Mouse (Mus musculus): Measurements from ENCODE around the gene Hist1h3a. TPM values are rescaled to one million over a fixed set of nuclear protein-coding genes. Genes with fewer than 3 reads are reported as not detected.

Gene Hist1h3a
- polyA plus RNA-seq (2017; shearing (Covaris generic)) = 5.4 TPM

DNA sequence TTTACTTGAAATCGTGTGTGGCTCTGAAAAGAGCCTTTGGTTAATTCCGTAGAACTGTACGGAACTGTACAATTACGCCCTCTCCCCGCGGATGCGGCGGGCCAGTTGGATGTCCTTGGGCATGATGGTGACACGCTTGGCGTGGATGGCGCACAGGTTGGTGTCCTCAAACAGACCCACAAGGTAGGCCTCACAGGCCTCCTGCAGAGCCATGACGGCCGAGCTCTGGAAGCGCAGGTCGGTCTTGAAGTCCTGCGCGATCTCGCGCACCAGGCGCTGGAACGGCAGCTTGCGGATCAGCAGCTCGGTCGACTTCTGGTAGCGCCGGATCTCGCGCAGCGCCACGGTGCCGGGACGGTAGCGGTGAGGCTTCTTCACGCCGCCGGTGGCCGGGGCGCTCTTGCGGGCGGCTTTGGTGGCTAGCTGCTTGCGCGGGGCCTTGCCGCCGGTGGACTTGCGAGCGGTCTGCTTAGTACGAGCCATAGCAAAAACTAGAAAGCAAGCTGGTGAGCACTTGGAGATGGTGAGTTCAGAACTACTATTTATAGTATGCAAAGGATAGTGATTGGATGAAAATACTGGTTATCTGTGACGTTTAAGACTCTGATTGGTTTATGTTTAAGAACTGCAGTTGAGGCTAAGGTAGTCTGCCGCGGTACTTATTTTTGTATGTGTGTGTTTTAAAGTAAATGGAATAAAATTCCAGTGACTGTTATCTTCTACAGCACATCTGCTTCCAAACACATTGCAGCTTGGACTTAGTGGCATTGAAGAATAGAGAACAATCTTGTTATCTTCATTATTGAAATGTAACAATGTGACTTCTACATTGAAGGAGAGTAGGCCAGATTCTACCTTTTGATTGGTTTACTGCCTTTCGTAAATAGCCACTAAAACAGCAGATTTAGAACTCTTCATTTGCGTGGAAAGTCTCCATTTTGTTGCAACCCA lies at the start of gene Hist1h3a:
TSS of gene Hist1h3a (minus strand) at position 516 of the 951 bp plus-strand sequence.

DNA sequence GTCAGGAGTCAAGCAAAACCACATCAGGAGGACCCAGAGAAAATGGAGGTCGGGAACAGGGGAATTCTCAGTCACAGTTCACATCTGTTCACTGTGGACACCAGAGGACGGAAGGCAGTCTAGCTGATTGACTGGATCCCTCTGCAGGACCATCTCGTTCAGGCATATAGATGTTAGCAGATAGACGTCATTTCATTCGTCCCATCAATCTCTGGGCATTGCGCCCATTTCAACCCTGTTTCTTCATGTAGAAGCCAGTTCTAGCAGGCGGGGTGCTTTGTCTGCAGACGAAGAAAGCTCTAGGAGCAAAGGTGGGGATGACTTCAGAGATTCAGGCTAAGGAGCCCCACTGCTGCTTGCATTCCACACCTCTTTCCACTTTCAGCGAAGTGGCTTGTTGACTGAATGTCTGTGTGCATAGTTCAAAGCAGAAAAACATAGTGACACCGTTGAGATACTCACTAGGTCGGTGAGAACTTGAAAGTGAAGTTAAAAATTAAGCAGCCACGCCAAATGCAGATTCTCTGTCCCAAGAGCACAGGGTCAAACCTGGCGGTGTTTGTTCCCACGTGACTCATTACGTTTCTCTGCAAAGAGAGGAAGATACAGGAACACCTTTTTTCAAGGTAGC lies 44.4 kb upstream of the Hist1h3a start, which contains the start of gene Slc17a2:
TSS of gene Slc17a2 (plus strand) at position 572 of the 631 bp plus-strand sequence.

DNA sequence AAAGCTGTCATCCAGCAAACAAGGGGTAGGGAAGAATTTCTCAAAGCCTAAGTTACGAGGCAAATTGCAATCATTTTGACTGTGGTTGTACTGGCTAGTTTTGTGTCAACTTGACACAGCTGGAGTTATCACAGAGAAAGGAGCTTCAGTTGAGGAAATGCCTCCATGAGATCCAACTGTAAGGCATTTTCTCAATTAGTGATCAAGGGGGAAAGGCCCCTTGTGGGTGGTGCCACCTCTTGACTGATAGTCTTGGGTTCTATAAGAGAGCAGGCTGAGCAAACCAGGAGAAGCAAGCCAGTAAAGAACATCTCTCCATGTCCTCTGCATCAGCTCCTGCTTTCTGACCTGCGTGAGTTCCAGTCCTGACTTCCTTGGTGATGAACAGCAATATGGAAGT lies 7.4 kb upstream of the Hist1h3a start, which contains the start of gene Trim38:
TSS of gene Trim38 (plus strand) at position 301 of the 400 bp plus-strand sequence.

DNA sequence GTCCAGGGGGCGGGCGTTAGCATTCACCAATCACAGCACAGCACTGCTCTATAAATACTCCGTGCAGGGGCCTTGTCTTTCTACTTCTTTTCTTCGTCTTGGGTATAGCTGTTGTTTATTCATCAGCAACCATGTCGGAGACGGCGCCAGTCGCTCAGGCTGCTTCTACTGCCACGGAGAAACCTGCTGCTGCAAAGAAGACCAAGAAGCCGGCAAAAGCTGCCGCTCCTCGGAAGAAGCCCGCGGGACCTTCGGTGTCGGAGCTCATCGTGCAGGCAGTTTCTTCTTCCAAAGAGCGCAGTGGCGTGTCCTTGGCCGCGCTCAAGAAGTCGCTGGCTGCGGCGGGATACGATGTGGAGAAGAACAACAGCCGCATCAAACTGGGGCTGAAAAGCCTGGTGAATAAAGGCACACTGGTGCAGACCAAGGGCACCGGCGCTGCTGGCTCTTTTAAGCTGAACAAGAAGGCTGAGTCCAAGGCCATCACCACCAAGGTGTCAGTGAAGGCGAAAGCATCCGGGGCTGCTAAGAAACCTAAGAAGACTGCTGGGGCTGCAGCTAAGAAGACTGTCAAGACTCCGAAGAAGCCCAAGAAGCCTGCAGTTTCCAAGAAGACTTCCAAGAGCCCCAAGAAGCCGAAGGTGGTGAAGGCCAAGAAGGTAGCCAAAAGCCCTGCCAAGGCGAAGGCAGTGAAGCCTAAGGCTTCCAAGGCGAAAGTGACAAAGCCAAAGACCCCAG lies 1.6 kb upstream of the Hist1h3a start, which contains the start of gene Hist1h1a:
TSS of gene Hist1h1a (plus strand) at position 81 of the 738 bp plus-strand sequence.

DNA sequence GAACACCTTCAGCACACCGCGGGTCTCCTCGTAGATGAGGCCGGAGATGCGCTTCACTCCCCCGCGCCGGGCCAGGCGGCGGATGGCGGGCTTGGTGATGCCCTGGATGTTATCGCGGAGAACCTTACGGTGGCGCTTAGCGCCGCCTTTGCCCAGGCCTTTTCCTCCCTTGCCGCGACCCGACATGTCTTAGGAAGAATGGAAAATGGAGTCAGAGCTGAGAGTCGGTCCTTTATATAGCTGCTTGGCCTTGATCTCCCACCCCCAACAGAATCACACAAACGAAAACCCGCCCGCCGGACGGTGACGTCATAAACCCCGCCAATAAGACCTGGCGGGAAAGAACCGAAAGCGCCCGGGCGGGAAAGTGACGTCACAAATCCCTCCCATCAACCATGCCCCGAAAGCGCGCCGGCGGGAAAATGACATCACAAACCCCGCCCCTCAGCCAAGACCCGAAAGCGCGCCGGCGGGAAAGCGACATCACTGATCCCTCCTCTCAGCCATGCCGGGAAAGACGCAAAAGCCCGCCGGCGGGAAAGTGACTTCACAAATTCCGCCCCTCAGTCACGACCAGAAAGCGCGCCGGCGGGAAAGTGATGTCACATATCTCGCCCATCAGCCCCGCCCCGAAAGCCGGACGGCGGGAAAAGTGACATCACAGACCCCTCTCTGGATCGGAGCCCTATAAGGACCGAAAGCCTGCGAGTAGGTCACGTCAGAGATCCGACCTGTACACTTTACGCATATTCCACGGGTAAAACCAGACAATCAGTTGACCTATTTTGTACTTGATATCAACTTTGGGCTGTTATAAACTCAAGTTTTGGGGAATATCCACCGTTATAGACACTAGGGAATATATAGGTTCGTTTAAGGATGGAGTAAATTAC lies 968 bp downstream of the Hist1h3a start, which contains the start of gene Hist1h4a:
TSS of gene Hist1h4a (minus strand) at position 259 of the 893 bp plus-strand sequence.

DNA sequence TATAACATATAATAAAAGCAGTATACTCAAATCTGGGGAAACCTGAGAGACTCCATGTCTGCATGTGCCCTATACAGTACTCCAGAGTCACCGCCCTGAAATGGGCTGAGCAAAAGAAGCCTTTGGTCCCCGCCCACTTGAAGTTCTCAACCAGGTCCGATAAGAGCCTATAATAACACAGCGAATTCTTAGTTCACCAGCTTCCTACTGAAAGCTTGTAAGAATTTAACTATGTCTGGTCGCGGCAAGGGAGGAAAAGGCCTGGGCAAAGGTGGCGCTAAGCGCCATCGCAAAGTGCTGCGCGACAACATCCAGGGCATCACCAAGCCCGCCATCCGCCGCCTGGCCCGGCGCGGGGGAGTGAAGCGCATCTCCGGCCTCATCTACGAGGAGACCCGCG lies 5.4 kb downstream of the Hist1h3a start, which contains the start of gene Hist1h4b:
TSS of gene Hist1h4b (plus strand) at position 224 of the 400 bp plus-strand sequence.

DNA sequence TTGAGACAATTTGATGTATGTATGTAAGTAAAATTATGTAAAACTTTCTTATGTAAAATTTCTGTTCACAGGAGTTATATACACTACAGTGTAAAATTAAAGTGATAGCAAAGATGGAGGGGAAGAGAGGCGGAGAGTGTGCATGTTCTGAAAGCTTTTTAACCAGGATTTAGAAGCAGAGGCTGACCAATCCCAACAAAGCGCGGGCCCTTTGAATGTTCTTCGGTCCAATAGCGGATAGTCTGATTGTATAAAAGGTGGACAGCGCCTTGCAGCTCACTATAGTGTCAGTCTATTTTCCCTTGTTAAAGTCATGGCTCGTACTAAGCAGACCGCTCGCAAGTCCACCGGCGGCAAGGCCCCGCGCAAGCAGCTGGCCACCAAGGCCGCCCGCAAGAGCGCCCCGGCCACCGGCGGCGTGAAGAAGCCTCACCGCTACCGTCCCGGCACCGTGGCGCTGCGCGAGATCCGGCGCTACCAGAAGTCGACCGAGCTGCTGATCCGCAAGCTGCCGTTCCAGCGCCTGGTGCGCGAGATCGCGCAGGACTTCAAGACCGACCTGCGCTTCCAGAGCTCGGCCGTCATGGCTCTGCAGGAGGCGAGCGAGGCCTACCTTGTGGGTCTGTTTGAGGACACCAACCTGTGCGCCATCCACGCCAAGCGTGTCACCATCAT lies 10.0 kb downstream of the Hist1h3a start, which contains the start of gene Hist1h3b:
TSS of gene Hist1h3b (plus strand) at position 201 of the 675 bp plus-strand sequence.

DNA sequence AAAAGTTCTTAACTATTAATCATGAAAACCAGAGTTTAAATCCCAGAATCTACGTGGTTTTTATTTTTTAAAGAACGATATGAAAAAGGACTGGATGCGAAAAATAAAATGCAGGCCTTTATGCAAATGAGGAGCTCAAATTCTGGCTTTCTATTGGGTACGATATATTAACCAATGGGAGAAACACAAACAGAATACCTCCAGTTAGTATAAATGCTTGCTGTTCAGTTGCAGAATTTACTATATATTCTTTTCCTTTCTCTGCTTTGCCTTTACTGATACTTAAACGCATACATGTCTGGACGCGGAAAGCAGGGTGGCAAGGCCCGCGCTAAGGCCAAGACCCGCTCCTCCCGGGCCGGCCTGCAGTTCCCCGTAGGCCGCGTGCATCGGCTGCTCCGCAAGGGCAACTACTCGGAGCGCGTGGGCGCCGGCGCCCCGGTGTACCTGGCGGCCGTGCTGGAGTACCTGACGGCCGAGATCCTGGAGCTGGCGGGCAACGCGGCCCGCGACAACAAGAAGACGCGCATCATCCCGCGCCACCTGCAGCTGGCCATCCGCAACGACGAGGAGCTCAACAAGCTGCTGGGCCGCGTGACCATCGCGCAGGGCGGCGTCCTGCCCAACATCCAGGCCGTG lies 11.2 kb downstream of the Hist1h3a start, which contains the start of gene Hist1h2ab:
TSS of gene Hist1h2ab (plus strand) at position 288 of the 639 bp plus-strand sequence.

DNA sequence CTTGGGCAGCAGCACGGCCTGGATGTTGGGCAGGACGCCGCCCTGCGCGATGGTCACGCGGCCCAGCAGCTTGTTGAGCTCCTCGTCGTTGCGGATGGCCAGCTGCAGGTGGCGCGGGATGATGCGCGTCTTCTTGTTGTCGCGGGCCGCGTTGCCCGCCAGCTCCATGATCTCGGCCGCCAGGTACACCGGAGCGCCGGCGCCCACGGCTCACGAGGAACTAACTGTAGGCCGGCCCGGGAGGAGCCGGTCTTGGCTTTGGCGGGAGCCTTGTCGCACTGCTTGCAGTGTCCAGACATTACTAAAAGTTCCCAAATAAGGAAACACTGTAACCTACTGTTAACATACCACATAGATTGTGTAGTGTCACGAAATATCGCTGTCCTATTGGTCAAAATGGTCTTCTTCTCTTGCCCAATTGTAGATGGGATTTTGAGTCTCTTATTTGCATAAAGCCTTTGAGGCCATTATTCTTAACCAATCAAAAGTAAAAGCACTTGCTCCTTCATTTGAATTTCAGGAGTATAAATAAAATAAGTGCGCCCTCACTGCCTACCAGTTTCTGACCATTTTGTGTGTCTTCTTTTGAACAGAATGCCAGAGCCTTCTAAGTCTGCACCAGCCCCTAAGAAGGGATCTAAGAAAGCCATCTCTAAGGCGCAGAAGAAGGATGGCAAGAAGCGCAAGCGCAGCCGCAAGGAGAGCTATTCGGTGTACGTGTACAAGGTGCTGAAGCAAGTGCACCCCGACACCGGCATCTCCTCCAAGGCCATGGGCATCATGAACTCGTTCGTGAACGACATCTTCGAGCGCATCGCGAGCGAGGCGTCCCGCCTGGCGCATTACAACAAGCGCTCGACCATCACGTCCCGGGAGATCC lies 15.7 kb downstream of the Hist1h3a start, which contains the start of gene Hist1h2bb:
TSS of gene Hist1h2bb (plus strand) at position 534 of the 880 bp plus-strand sequence.

DNA sequence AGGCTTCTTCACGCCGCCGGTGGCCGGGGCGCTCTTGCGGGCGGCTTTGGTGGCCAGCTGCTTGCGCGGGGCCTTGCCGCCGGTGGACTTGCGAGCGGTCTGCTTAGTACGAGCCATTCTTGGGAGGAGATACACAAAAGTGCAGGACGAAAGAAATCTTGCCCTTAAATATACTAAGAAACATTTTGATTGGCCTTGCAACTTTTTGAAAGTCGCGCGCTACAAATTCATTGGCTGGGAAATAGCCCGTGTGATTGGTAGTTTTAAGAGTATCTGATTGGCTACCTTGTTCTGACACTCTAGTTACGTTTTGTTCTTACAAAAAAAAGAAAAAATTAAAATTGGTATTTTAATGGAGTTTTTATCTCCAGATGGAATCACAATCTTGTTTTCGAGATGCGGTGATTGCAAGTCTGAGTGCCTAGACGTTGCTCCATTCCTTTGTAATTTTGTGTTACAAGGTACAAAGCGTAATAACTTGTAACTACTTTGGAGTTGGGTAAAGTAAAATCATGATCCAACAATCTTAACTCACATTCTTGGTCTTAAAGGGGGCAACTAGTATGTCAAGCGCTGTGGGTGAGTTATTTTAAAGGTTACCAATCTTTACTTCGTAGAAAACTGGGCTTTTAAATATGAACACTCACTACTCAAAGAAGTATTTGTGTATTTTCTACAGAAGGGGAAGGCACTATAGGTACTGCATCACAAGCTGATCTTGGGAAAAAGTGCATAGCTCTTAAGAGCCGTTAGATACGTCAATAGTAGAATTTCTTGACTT lies 16.6 kb downstream of the Hist1h3a start, which contains the start of gene Hist1h3c:
TSS of gene Hist1h3c (minus strand) at position 222 of the 781 bp plus-strand sequence.

DNA sequence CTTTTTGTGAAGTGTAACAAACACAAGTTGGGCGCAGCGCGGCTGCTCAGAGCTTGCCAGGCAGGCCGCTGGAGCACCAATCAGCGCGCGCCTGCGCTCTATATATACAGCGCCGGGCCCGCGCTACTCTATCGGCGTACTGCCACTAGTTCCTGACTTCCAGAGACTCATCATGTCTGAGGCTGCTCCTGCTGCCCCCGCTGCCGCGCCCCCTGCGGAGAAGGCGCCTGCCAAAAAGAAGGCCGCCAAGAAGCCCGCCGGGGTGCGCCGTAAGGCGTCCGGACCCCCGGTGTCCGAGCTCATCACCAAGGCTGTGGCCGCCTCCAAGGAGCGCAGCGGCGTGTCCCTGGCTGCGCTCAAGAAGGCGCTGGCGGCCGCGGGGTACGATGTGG lies 23.5 kb downstream of the Hist1h3a start, which contains the start of gene Hist1h1c:
TSS of gene Hist1h1c (plus strand) at position 132 of the 392 bp plus-strand sequence.

Other genes starting within 250 kb of the Hist1h3a start
- gene Hist1h4h, start 231.3 kb downstream of the Hist1h3a start, polyA plus RNA-seq (2017; shearing (Covaris generic)) = 6.2 TPM
- gene Hist1h2af, start 228.5 kb downstream of the Hist1h3a start, polyA plus RNA-seq (2017; shearing (Covaris generic)) = not detected
- gene Hist1h3g, start 227.0 kb downstream of the Hist1h3a start, polyA plus RNA-seq (2017; shearing (Covaris generic)) = not detected
- gene Hist1h2bh, start 219.0 kb downstream of the Hist1h3a start, polyA plus RNA-seq (2017; shearing (Covaris generic)) = 0.42 TPM
- gene Hist1h3f, start 218.3 kb downstream of the Hist1h3a start, polyA plus RNA-seq (2017; shearing (Covaris generic)) = 1.5 TPM
- not detected for gene Hist1h4f, start 210.7 kb downstream of the Hist1h3a start, polyA plus RNA-seq (2017; shearing (Covaris generic))
- gene Hist1h1d, start 209.1 kb downstream of the Hist1h3a start, polyA plus RNA-seq (2017; shearing (Covaris generic)) = 0.37 TPM
- gene Hist1h3e, start 200.0 kb downstream of the Hist1h3a start, polyA plus RNA-seq (2017; shearing (Covaris generic)) = 5.2 TPM
- 1.9 TPM for gene Hist1h2ae, start 191.2 kb downstream of the Hist1h3a start, polyA plus RNA-seq (2017; shearing (Covaris generic))
- gene Hist1h2bg, start 191.0 kb downstream of the Hist1h3a start, polyA plus RNA-seq (2017; shearing (Covaris generic)) = 1.2 TPM
- gene Hist1h2bf, start 188.2 kb downstream of the Hist1h3a start, polyA plus RNA-seq (2017; shearing (Covaris generic)) = not detected
- not detected for gene Hist1h2ad, start 188.0 kb downstream of the Hist1h3a start, polyA plus RNA-seq (2017; shearing (Covaris generic))
- 0.40 TPM for gene Hist1h3d, start 186.6 kb downstream of the Hist1h3a start, polyA plus RNA-seq (2017; shearing (Covaris generic))
- gene Hist1h4d, start 180.8 kb downstream of the Hist1h3a start, polyA plus RNA-seq (2017; shearing (Covaris generic)) = 19.6 TPM
- 1.4 TPM for gene Hist1h2be, start 141.3 kb downstream of the Hist1h3a start, polyA plus RNA-seq (2017; shearing (Covaris generic))
- gene Hist1h1e, start 139.8 kb downstream of the Hist1h3a start, polyA plus RNA-seq (2017; shearing (Covaris generic)) = 7.9 TPM
- 2.4 TPM for gene Hist1h2ac, start 78.4 kb downstream of the Hist1h3a start, polyA plus RNA-seq (2017; shearing (Covaris generic))
- 9.8 TPM for gene Hist1h2bc, start 78.2 kb downstream of the Hist1h3a start, polyA plus RNA-seq (2017; shearing (Covaris generic))
- not detected for gene Hist1h1t, start 66.6 kb downstream of the Hist1h3a start, polyA plus RNA-seq (2017; shearing (Covaris generic))
- 9.2 TPM for gene Hist1h4c, start 63.9 kb downstream of the Hist1h3a start, polyA plus RNA-seq (2017; shearing (Covaris generic))
- not detected for gene Hfe, start 51.5 kb downstream of the Hist1h3a start, polyA plus RNA-seq (2017; shearing (Covaris generic))
- gene Hist1h1c, start 23.6 kb downstream of the Hist1h3a start, polyA plus RNA-seq (2017; shearing (Covaris generic)) = 41.7 TPM
- not detected for gene Hist1h3c, start 16.8 kb downstream of the Hist1h3a start, polyA plus RNA-seq (2017; shearing (Covaris generic))
- gene Hist1h2bb, start 15.7 kb downstream of the Hist1h3a start, polyA plus RNA-seq (2017; shearing (Covaris generic)) = not detected
- 1.9 TPM for gene Hist1h2ab, start 11.3 kb downstream of the Hist1h3a start, polyA plus RNA-seq (2017; shearing (Covaris generic))
- gene Hist1h3b, start 10.1 kb downstream of the Hist1h3a start, polyA plus RNA-seq (2017; shearing (Covaris generic)) = not detected
- 7.2 TPM for gene Hist1h4b, start 5.4 kb downstream of the Hist1h3a start, polyA plus RNA-seq (2017; shearing (Covaris generic))
- 1.1 TPM for gene Hist1h4a, start 1.2 kb downstream of the Hist1h3a start, polyA plus RNA-seq (2017; shearing (Covaris generic))
- not detected for gene Hist1h1a, start 1.3 kb upstream of the Hist1h3a start, polyA plus RNA-seq (2017; shearing (Covaris generic))
- not detected for gene Trim38, start 7.5 kb upstream of the Hist1h3a start, polyA plus RNA-seq (2017; shearing (Covaris generic))
- gene Slc17a2, start 44.6 kb upstream of the Hist1h3a start, polyA plus RNA-seq (2017; shearing (Covaris generic)) = not detected
- not detected for gene Slc17a3, start 77.0 kb upstream of the Hist1h3a start, polyA plus RNA-seq (2017; shearing (Covaris generic))
- gene Slc17a1, start 105.4 kb upstream of the Hist1h3a start, polyA plus RNA-seq (2017; shearing (Covaris generic)) = not detected
- not detected for gene Slc17a4, start 152.6 kb upstream of the Hist1h3a start, polyA plus RNA-seq (2017; shearing (Covaris generic))
- gene Hist1h2ba, start 171.8 kb upstream of the Hist1h3a start, polyA plus RNA-seq (2017; shearing (Covaris generic)) = not detected
- gene Hist1h2aa, start 172.1 kb upstream of the Hist1h3a start, polyA plus RNA-seq (2017; shearing (Covaris generic)) = not detected
- gene Scgn, start 228.8 kb upstream of the Hist1h3a start, polyA plus RNA-seq (2017; shearing (Covaris generic)) = not detected